Mouse (Mus musculus): ENCODE data around the gene Wdfy1. TPM values are rescaled to one million over a fixed set of nuclear protein-coding genes. Genes with fewer than 3 reads are reported as not detected.
A peak's percentile ranks its signal among the peaks of the same experiment; 100 is the strongest.

The Wdfy1 gene
- total and polyA plus RNA-seq, 3 experiments = 14.0 to 15.8 (median 14.9) TPM

DNA sequence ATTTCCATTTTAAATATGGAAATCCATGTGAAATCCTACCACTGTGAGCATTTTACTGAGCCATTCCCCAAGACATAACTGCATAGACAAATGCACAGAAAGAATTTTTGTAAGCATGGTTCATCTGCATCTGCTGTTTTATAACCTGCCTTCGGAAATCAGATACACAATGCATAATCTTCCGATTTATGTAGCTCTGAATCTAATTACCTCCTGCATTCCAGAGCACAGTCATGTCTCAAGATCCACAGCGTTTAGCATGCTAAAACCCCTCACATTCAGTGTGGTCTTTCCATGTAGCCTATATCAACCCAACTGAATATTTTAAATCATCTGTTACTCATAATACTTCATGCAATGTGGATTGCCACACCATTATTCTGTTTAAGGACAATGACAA is 33.5 kb upstream of the Wdfy1 start:
- no peak for DNase-seq
- whole genome bisulfite sequencing = 84% methylated on average over 3 of the region's 3 CpGs
- Histone ChIP-seq H3K27me3 (ENCODE audit: control insufficient read depth, insufficient read depth, low read length) (no peaks in the 10 kb centered on the region), H3K9ac (ENCODE audit: low read depth, low read length) (no peak overlapping the region), H3K36me3 (ENCODE audit: control insufficient read depth, insufficient read depth, low read length) (no peaks in the 10 kb centered on the region), H3K79me2 (replicated peaks; ENCODE audit: control insufficient read depth, insufficient read depth, low read length) (no peaks in the 10 kb centered on the region), H3K4me3 (no peak overlapping the region), H3K27ac (no peak overlapping the region), H3K4me1 (ENCODE audit: control insufficient read depth, insufficient read depth, low read length) (no peaks in the 10 kb centered on the region)
- TF ChIP-seq POLR2A (IDR thresholded peaks at IDR 0.05; ENCODE audit: insufficient read depth, low read depth, low read length) = no peak
- no peak for TF ChIP-seq EP300 (IDR thresholded peaks at IDR 0.05; ENCODE audit: insufficient read depth, low read depth, low read length)
- TF ChIP-seq CTCF (IDR thresholded peaks at IDR 0.05) = no peak
- intact Hi-C loops (cut with DNase I) = loop anchor here (5.0 kb wide), 1 partner anchor 78 kb away; no protein-coding TSS in a partner anchor

DNA sequence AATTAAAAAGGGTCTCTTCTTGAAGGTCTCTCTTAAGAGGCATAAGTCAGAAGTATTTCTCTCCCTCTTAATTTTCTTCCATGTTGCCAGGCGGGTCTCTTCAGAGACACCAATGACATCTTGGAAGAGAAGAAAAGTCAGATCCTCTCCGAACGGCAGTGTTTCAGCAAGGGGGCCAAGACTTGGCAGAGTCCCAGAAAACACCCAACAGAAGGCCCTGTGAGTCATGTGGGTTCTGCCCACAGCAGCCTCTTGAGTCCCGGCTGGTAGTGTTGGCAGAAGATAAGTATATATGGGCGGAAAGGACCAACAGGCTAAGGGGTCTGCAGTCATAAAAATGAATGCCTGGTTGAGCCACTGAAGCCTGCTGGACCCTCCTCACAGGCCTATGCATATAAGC is 30.9 kb upstream of the Wdfy1 start:
- H3K9ac ChIP-seq (ENCODE audit: low read depth, low read length) = no peak overlapping the region
- 56% methylated on average over 5 of the region's 5 CpGs for WGBS
- no peak for DNase-seq

DNA sequence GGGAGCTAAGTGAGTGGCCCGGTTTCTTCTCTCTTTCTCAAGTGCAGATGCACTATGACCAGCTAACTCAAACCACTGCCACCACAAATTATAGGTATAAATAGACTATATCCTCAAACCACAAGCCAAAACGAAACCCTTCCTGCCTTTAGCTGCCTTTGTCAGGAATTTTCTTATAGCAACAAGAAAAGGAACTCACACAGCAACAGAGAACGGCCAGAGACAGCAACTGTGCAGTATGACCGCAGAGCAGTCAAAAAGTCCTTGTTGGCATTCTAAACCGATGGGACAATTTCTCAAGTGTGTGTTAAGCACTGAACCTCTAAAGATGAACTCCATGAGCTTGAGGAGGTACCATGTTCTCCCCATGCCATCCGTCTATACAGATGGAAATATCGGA is 27.7 kb upstream of the Wdfy1 start:
- no peaks in the 10 kb centered on the region for H3K79me2 ChIP-seq (replicated peaks; ENCODE audit: control insufficient read depth, insufficient read depth, low read length)
- no peak overlapping the region for H3K27ac ChIP-seq
- no peaks in the 10 kb centered on the region for H3K4me1 ChIP-seq (ENCODE audit: control insufficient read depth, insufficient read depth, low read length)
- no peaks in the 10 kb centered on the region for H3K27me3 ChIP-seq (ENCODE audit: control insufficient read depth, insufficient read depth, low read length)
- H3K9ac ChIP-seq (ENCODE audit: low read depth, low read length) = no peak overlapping the region
- H3K4me3 ChIP-seq = no peak overlapping the region
- 83% methylated on average over 7 of the region's 7 CpGs for WGBS
- no peaks in the 10 kb centered on the region for H3K36me3 ChIP-seq (ENCODE audit: control insufficient read depth, insufficient read depth, low read length)
- DNase-seq = no peak
- intact Hi-C loops (cut with DNase I) = no loop called here
- TF ChIP-seq POLR2A (IDR thresholded peaks at IDR 0.05; ENCODE audit: insufficient read depth, low read depth, low read length) (no peak), CTCF (IDR thresholded peaks at IDR 0.05) (no peak), EP300 (IDR thresholded peaks at IDR 0.05; ENCODE audit: insufficient read depth, low read depth, low read length) (no peak)

More for the DNA sequence above, 30.9 kb upstream of the Wdfy1 start:
- TF ChIP-seq CTCF (IDR thresholded peaks at IDR 0.05) (no peak), POLR2A (IDR thresholded peaks at IDR 0.05; ENCODE audit: insufficient read depth, low read depth, low read length) (no peak), EP300 (IDR thresholded peaks at IDR 0.05; ENCODE audit: insufficient read depth, low read depth, low read length) (no peak)
- no peaks in the 10 kb centered on the region for H3K79me2 ChIP-seq (replicated peaks; ENCODE audit: control insufficient read depth, insufficient read depth, low read length)
- intact Hi-C loops (cut with DNase I) = loop anchor here (5.0 kb wide), 1 partner anchor 80 kb away; no protein-coding TSS in a partner anchor
- H3K4me1 ChIP-seq (ENCODE audit: control insufficient read depth, insufficient read depth, low read length) = no peaks in the 10 kb centered on the region
- H3K27me3 ChIP-seq (ENCODE audit: control insufficient read depth, insufficient read depth, low read length) = no peaks in the 10 kb centered on the region
- H3K36me3 ChIP-seq (ENCODE audit: control insufficient read depth, insufficient read depth, low read length) = no peaks in the 10 kb centered on the region
- no peak overlapping the region for H3K27ac ChIP-seq
- H3K4me3 ChIP-seq = no peak overlapping the region

DNA sequence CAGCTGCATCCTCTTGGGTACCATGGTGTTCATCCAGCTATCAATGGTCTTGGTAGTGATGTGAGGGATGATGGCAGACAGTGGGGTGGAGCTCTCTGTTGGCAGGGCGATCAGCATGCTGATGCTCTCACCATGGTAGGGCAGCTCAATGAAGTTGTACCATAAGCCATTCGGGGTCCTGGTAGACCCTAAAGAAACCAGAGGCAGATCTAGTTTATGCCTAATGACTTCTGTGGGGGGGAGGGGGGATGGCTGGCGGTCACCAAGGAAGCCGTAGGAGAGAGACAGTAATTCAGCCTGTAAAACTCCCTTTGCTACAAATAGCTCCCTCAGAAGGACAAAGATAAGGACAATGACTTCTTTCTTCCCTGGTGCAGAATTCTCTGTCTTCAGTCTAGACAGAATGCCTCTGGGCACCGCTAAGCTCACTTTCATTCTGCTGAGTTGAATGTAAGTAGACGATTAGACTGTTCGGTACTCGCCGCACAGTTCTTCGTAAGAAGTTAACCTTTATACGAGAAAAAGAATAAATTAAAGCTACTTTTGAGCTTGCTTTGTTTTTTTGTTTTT is 27.0 kb upstream of the Wdfy1 start:
- H3K4me1 ChIP-seq (ENCODE audit: control insufficient read depth, insufficient read depth, low read length) = no peaks in the 10 kb centered on the region
- TF ChIP-seq CTCF (IDR thresholded peaks at IDR 0.05) (no peak), POLR2A (IDR thresholded peaks at IDR 0.05; ENCODE audit: insufficient read depth, low read depth, low read length) (no peak), EP300 (IDR thresholded peaks at IDR 0.05; ENCODE audit: insufficient read depth, low read depth, low read length) (no peak)
- no peaks in the 10 kb centered on the region for H3K36me3 ChIP-seq (ENCODE audit: control insufficient read depth, insufficient read depth, low read length)
- no peak for DNase-seq
- H3K4me3 ChIP-seq = no peak overlapping the region
- WGBS = 80% methylated on average over 11 of the region's 11 CpGs
- intact Hi-C loops (cut with DNase I) = no loop called here
- H3K27me3 ChIP-seq (ENCODE audit: control insufficient read depth, insufficient read depth, low read length) = no peaks in the 10 kb centered on the region
- no peak overlapping the region for H3K9ac ChIP-seq (ENCODE audit: low read depth, low read length)
- no peaks in the 10 kb centered on the region for H3K79me2 ChIP-seq (replicated peaks; ENCODE audit: control insufficient read depth, insufficient read depth, low read length)
- H3K27ac ChIP-seq = no peak overlapping the region

DNA sequence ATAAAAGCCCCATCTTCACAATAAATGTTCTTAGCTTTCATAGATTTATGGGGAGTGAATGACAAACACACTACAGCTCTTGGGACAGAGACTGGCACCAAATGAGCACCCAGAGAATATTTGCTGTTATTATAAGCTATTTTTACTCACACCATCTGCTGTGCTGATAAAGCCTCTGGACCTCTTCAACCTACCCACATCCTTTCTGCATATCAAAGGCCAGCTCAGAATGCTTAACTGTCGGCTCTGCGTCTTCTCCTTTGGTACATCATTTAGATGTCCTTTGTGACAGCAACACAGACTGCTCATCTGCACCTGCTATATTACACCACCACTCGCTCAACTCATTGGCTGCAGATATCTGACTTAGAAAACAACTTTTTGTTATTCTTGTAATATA is 21.1 kb upstream of the Wdfy1 start:
- Histone ChIP-seq H3K36me3 (ENCODE audit: control insufficient read depth, insufficient read depth, low read length) (no peaks in the 10 kb centered on the region), H3K79me2 (replicated peaks; ENCODE audit: control insufficient read depth, insufficient read depth, low read length) (no peaks in the 10 kb centered on the region), H3K27me3 (ENCODE audit: control insufficient read depth, insufficient read depth, low read length) (no peaks in the 10 kb centered on the region), H3K27ac (no peak overlapping the region), H3K4me1 (ENCODE audit: control insufficient read depth, insufficient read depth, low read length) (no peaks in the 10 kb centered on the region), H3K9ac (ENCODE audit: low read depth, low read length) (no peak overlapping the region), H3K4me3 (no peak overlapping the region)
- TF ChIP-seq CTCF (IDR thresholded peaks at IDR 0.05) (no peak), EP300 (IDR thresholded peaks at IDR 0.05; ENCODE audit: insufficient read depth, low read depth, low read length) (no peak), POLR2A (IDR thresholded peaks at IDR 0.05; ENCODE audit: insufficient read depth, low read depth, low read length) (no peak)
- intact Hi-C loops (cut with DNase I) = no loop called here
- DNase-seq = no peak
- WGBS = 55% methylated on average over 3 of the region's 3 CpGs

DNA sequence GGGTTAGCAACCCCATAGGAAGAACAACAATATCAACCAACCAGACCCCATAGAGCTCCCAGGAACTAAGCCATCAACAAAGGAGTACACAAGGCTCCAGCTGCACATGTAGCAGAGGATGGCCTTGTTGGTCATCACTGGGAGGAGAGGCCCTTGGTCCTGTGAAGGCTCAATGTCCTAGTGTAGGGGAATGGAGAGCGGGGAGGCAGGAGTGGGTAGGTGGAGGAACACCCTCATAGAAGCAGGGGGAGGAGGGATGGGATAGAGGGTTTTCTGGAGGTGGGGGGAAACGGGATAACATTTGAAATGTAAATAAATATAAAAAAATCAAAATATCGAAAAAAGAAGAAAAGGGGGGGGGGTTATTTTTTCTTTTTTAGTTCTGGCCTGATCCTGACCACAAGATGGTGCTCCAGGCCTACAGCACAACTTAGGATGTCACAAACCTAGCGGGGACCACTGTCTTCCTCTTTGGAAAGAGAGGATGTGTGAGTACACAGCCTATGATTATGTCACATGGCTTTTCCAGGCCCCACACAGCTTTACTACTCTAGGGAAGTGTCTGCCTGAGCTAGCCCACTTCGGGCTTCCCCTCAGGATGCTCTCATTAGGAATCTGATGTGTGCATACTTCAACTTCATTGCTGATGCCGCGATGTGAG is 10.5 kb upstream of the Wdfy1 start:
- intact Hi-C loops (cut with DNase I) = loop anchor here (1.0 to 10.0 kb wide), 3 partner anchors 320 to 728 kb away; no protein-coding TSS in a partner anchor
- Histone ChIP-seq H3K9ac (ENCODE audit: low read depth, low read length) (no peak overlapping the region), H3K36me3 (ENCODE audit: control insufficient read depth, insufficient read depth, low read length) (no peaks in the 10 kb centered on the region), H3K27me3 (ENCODE audit: control insufficient read depth, insufficient read depth, low read length) (no peaks in the 10 kb centered on the region), H3K79me2 (replicated peaks; ENCODE audit: control insufficient read depth, insufficient read depth, low read length) (no peaks in the 10 kb centered on the region), H3K4me1 (ENCODE audit: control insufficient read depth, insufficient read depth, low read length) (no peaks in the 10 kb centered on the region), H3K27ac (no peak overlapping the region), H3K4me3 (no peak overlapping the region)
- DNase-seq = peak; percentile 11 to 34
- 53% methylated on average over 7 of the region's 7 CpGs for WGBS
- peak; percentile 73 for TF ChIP-seq CTCF (IDR thresholded peaks at IDR 0.05)
- no peak for TF ChIP-seq POLR2A (IDR thresholded peaks at IDR 0.05; ENCODE audit: insufficient read depth, low read depth, low read length)

All from heart, adult 2 months (tissue).